In genomic region chr3:65482266-65482665, GRCm38 (mm10) we compare ENCODE assay signal across 17 mouse cellular contexts. TPM values are rescaled to one million over a fixed set of nuclear protein-coding genes. Genes with fewer than 3 reads are reported as not detected.
DNase-seq lines count a peak whose midpoint lies in the region; ATAC-seq and TF ChIP-seq lines count a peak whose summit lies in the region.
"Had no signal": no experiment of that assay in that cellular context is flagged by ENCODE, and none has a peak within 500 bp of the region (broad histone marks: within the 10 kb centered on the region; RNA-seq: fewer than 3 reads in every experiment).

No protein-coding gene starts in this region.

- no peak overlapping the region for H3K4me2 ChIP-seq in midbrain, postnatal 0 days (ENCODE audit: low read depth, low read length, poor library complexity, severe bottlenecking)
- H3K4me2 ChIP-seq in midbrain, embryonic 15.5 days: no peak overlapping the region
- H3K4me2 ChIP-seq: midbrain, embryonic 12.5 days had no signal

- WGBS in midbrain, postnatal 0 days: 48% methylated on average over 1 of the region's 1 CpGs
- 52% methylated on average over 1 of the region's 1 CpGs for WGBS in midbrain, embryonic 15.5 days

- no peak overlapping the region for H3K4me3 ChIP-seq in midbrain, postnatal 0 days (ENCODE audit: low read depth, low read length)
- no peak overlapping the region for H3K4me3 ChIP-seq in midbrain, embryonic 15.5 days
- H3K4me3 ChIP-seq: heart, embryonic 10.5 days; midbrain, embryonic 12.5 days had no signal

- no peak overlapping the region for H3K27ac ChIP-seq in midbrain, postnatal 0 days (ENCODE audit: low read depth, low read length)
- H3K27ac ChIP-seq in midbrain, embryonic 15.5 days: no peak overlapping the region
- H3K27ac ChIP-seq: midbrain, embryonic 12.5 days had no signal

- H3K9ac ChIP-seq in midbrain, postnatal 0 days (replicated peaks; ENCODE audit: low read length, poor library complexity, severe bottlenecking): no peak overlapping the region
- H3K9ac ChIP-seq in midbrain, embryonic 15.5 days: no peak overlapping the region
- H3K9ac ChIP-seq: midbrain, embryonic 12.5 days had no signal

- no peaks in the 10 kb centered on the region for H3K9me3 ChIP-seq in midbrain, postnatal 0 days (ENCODE audit: low read length)
- no peaks in the 10 kb centered on the region for H3K9me3 ChIP-seq in midbrain, embryonic 15.5 days
- H3K9me3 ChIP-seq: heart, embryonic 10.5 days; midbrain, embryonic 12.5 days had no signal

- H3K27me3 ChIP-seq in midbrain, postnatal 0 days (ENCODE audit: insufficient read depth, low read length): no peaks in the 10 kb centered on the region
- no peaks in the 10 kb centered on the region for H3K27me3 ChIP-seq in midbrain, embryonic 15.5 days (replicated peaks)
- H3K27me3 ChIP-seq: midbrain, embryonic 12.5 days; Patski had no signal

- TF ChIP-seq CTCF in midbrain, postnatal 0 days (IDR thresholded peaks at IDR 0.05): no peak

- no peak for ATAC-seq in midbrain, postnatal 0 days (ENCODE audit: low FRiP score)
- ATAC-seq in midbrain, embryonic 15.5 days (replicated peaks): no peak
- ATAC-seq: hindbrain, embryonic 16.5 days; Patski had no signal

- intact Hi-C loops in left cerebral cortex, postnatal 4 days (cut with DNase I): no loop called here
- intact Hi-C loops in left cerebral cortex, postnatal 36 days (cut with DNase I): no loop called here

- H3K4me1 ChIP-seq in midbrain, postnatal 0 days (ENCODE audit: insufficient read depth, low read length): no peaks in the 10 kb centered on the region
- H3K4me1 ChIP-seq in midbrain, embryonic 15.5 days: peaks cover 2% of the 10 kb centered on the region; the same call in 1 of the 2 replicates
- H3K4me1 ChIP-seq: midbrain, embryonic 12.5 days had no signal

- no peaks in the 10 kb centered on the region for H3K36me3 ChIP-seq in midbrain, postnatal 0 days (ENCODE audit: insufficient read depth, low read length)
- no peaks in the 10 kb centered on the region for H3K36me3 ChIP-seq in midbrain, embryonic 15.5 days (replicated peaks)
- H3K36me3 ChIP-seq: heart, embryonic 10.5 days; midbrain, embryonic 12.5 days had no signal

- peak; percentile 53 to 66 for DNase-seq in cerebellum, postnatal 10 days
- no peak for DNase-seq in cerebellum, adult 11 months
- DNase-seq in left cerebral cortex, postnatal 4 days: peak; percentile 51
- no peak for DNase-seq in left cerebral cortex, postnatal 36 days (ENCODE audit: low spot score in 2 of 2)
- peak; percentile 35 for DNase-seq in midbrain, postnatal 0 days (ENCODE audit: low spot score)
- DNase-seq in MN1 (ENCODE audit: low spot score): no peak
- DNase-seq in thymus, postnatal 36 days: no peak
- DNase-seq: adrenal gland, postnatal 36 days; cerebellum, adult 9-10 months; gastrocnemius, postnatal 25 days; kidney, adult 18-20 months; thymus, postnatal 14 days had no signal

RNA-seq across cellular contexts. Expression of gene Tiparp, which starts 45.9 kb away (rescaled TPM):
- 10 to 100 TPM; 13.7 to 17.3 TPM for total RNA-seq in left cerebral cortex, postnatal 4 days (2021)
- total RNA-seq in left cerebral cortex, postnatal 36 days (2021): 10 to 100 TPM in 1 of 2 experiments, 1 to 10 TPM in 1; 9.8 to 11.9 TPM
- 15.8 and 20.1 TPM in 2 replicates for total RNA-seq in midbrain, postnatal 0 days (2014; rRNA removed)
- 15.3 and 16.1 TPM in 2 replicates for polyA plus RNA-seq in midbrain, postnatal 0 days (2015; fragmentation: Nextera tagmentation; extraction: Ambion mirVana)
- polyA plus RNA-seq in midbrain, embryonic 15.5 days (2015; fragmentation: Nextera tagmentation; extraction: Ambion mirVana): 25.8 and 27.3 TPM in 2 replicates

Comparison
In these comparisons a context has a peak if more than half of its experiments do, and no peak if none do; other contexts are left out.
1. DNase-seq: peak in cerebellum, postnatal 10 days (2 of 2), left cerebral cortex, postnatal 4 days (single experiment) and midbrain, postnatal 0 days (single experiment); none in cerebellum, adult 11 months (single experiment), left cerebral cortex, postnatal 36 days (0 of 2), MN1 (single experiment) and thymus, postnatal 36 days (0 of 2).